Mouse (Mus musculus) erythroblast, adult 5-6 weeks (primary cell): Measurements from ENCODE around the gene Ell2. TPM values are rescaled to one million over a fixed set of nuclear protein-coding genes. Genes with fewer than 3 reads are reported as not detected.
A peak's percentile ranks its signal among the peaks of the same experiment; 100 is the strongest.

Source experiments
- ATAC-seq: replicated peaks from 2 replicates; pipeline ENCODE4 v1.8.0; 2016; ENCODE audit warnings: moderate number of reproducible peaks, mild to moderate bottlenecking, moderate TSS enrichment, inconsistent platforms; ENCODE audit not compliant: poor library complexity, low FRiP score, severe bottlenecking
- total RNA-seq, 2 experiments: library from RNA; stranded (forward) in 1 of 2; stranded (reverse) in 1 of 2; fragments of 150-400 nt in 1 of 2; fragments of 200-764, 138-1000 nt in 1 of 2; gene quantifications; 2 replicates each; pipeline versions ENCODE4 v1.2.3 to v1.2.4; 2015 to 2017; ENCODE audit warnings: low replicate concordance in 2 of 2

Ell2 gene
- total RNA-seq, 2 experiments from 2014 or later = 93.9 to 99.9 TPM

DNA sequence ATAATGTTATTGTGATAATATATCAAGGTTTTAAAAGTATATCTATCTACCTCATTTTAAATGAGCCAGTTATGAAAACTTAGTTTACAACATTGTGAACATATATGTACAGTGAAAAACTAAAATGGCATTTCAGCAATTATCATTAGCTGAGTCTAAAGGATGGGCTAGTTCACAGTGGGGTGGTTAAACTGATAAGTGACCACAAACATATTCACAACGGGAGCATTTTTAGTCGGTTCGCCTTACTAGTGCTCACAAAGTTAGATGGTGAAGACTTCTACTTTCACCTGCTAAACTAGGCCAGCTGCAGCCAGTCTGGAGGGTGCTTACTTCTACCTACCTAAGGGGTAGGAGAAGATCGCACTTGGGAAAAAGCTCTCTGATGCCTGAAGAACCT lies 56.2 kb downstream of the Ell2 start:
- ATAC-seq = no peak

DNA sequence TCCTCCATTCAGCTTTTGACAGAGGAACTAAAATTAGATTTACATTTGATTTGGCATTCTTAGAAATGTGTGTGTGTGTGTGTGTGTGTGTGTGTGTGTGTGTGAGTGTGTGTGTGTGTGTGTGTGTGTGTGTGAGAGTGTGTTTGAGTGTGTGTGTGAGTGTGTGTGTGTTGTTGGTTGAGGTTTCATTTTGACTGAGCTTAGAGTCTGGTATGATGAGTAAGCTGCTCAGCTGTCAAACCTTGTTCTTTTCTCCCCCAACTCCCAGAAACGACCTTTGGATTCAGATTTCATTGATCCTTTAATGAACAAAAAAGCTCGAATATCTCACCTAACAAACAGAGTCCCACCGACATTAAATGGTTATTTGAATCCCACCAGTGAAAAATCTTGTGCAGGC lies 56.7 kb downstream of the Ell2 start:
- no peak for ATAC-seq

GRCm38 (mm10) chr13:75765742-75766141 lies 59.2 kb downstream of the Ell2 start:
- ATAC-seq = no peak

DNA sequence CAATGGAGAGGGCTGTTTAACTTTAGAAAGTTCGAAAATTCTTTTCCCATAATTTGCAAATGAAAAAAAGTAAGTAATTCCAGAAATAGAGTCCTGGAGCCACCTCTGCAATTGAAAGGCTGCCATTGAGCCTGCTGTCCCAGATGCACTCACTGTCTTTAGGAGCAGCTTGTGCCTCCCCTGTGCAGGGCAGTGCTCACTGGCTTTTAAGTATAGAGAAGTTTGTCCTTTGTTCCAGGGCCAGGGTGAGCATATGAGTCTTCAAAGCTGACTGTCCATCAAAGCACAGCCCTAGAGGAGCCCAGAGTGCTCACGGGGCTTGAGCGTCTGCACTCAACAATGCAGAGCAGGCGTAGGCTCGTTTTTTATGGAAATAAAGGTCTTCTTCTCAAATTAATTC lies 59.7 kb downstream of the Ell2 start:
- no peak for ATAC-seq

GRCm38 (mm10) chr13:75766967-75767366 lies 60.4 kb downstream of the Ell2 start:
- no peak for ATAC-seq

DNA sequence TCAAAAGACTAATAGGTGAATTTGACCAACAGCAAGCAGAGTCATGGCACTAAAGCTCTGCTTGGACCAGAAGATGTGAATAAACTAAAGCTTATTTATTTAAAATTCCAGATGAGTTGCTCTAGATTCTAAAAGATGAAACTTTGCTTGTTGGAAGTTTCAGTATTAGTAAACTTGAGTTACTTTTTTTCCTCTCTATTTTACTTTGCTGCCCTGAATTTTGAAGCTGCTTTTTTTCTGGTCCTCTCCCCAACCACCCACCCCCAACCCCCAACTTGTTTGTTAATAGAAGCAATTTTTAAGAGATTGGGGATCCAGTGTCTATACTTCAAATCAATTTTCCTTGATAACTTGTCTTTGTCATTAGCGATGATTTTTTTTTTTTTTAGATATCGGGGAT lies 64.2 kb downstream of the Ell2 start:
- ATAC-seq = no peak

DNA sequence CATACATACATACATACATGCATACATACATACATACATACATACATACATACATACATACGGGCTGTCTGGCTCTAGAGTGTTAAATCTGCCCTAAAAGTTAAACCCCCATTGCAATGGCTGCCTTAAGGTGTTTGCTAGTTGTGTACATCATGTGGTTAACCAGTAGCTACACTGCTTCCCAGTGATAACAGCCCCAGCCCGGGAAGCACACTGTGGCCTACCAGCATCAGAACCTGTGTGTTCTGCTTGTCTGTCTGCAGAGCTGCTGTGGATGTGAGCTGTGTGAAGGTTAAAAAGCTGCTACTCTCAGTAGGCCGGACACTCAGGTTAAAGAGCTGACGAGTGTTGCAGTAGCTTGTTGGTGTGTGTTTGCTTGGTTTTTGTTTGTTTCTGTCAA lies 64.8 kb downstream of the Ell2 start:
- ATAC-seq = peak; percentile 55; the same call in 1 of the 2 replicates

GRCm38 (mm10) chr13:75771984-75772730 lies 65.6 kb downstream of the Ell2 start:
- ATAC-seq = no peak

DNA sequence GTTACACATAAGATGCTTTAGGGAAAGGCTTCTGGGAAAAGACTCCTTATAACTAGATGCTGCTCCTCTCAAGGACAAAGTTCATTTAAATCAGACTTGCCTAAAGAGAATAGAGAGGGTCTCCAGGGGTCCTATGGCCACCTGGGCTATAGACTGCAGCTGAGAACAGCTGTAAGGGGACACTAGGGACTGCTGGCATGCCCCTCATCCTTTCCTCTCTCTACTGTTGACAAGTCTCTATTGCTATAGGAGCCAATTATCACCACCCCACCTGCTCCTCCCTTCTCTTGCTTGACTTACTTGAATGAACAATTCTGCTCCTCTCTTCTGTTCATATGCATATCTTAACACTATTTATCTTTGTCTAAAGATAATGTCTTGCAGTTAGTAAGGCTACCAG lies 69.4 kb downstream of the Ell2 start:
- ATAC-seq = no peak

- ATAC-seq = no peak
Observed at GRCm38 (mm10) chr13:75776692-75777091, 70.1 kb downstream of the Ell2 start.

DNA sequence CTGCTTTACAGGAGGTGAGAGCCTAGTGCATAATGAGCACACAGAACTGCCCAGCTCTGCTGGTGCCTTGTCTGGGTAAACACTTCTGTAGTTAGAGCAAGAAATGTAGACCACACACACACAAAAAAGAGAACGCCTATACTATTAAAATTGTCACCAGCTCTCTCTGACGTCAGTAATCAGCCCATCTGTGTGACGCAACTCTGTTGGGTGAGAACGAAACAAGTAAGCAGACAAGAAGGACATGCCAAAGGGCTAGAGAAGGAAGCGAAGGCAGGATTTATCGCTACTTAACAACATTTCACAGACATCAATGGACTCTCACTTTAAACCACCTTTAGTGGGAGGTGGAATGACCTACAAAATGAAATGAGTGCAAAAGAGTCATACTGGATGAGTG lies 71.6 kb downstream of the Ell2 start:
- no peak for ATAC-seq

DNA sequence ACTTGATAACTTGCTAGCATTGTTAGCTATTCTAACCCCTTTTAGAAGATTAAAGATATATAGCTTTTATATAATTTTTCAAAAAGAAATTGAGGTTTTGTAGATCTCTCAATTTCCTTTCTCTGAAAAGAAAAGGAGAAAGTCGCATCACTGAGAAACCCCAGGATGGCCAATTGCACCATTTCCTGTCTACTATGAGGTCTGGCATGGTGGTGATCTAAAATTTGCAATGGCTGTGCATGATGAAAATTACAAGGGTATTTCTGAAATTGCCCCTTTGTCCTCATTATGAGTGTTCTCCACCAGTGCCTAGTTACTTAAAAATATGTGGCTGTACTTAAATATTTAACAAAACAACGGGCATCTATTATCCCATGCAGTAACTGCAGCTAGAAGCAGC lies 72.6 kb downstream of the Ell2 start:
- ATAC-seq = no peak

GRCm38 (mm10) chr13:75780096-75780495 lies 73.5 kb downstream of the Ell2 start:
- no peak for ATAC-seq

GRCm38 (mm10) chr13:75785726-75786125 lies 79.2 kb downstream of the Ell2 start:
- ATAC-seq = no peak

- ATAC-seq = no peak
Observed at GRCm38 (mm10) chr13:75786264-75786663, 79.7 kb downstream of the Ell2 start.

DNA sequence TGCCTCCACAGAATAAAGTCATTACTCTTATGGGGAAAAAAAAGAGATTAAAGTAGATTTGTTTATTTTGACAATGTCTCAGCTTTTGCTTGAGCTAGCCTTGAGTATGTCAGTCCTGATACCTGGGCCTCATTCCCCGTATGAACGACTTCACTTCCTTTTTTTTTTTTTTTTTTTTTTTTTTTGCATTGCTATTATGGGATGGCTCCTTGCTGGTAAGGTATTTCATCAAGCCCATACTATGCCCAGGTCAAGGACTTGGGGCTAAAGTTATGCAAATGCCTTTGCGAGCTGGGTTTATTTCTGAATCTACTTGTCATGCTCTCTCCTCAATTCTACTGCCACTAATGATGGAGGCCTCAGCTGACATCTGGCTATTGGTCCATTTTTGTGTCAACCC lies 80.8 kb downstream of the Ell2 start:
- ATAC-seq = no peak

- no peak for ATAC-seq
Observed at GRCm38 (mm10) chr13:75788178-75788577, 81.6 kb downstream of the Ell2 start.

GRCm38 (mm10) chr13:75789061-75789834 lies 82.7 kb downstream of the Ell2 start:
- ATAC-seq = no peak

DNA sequence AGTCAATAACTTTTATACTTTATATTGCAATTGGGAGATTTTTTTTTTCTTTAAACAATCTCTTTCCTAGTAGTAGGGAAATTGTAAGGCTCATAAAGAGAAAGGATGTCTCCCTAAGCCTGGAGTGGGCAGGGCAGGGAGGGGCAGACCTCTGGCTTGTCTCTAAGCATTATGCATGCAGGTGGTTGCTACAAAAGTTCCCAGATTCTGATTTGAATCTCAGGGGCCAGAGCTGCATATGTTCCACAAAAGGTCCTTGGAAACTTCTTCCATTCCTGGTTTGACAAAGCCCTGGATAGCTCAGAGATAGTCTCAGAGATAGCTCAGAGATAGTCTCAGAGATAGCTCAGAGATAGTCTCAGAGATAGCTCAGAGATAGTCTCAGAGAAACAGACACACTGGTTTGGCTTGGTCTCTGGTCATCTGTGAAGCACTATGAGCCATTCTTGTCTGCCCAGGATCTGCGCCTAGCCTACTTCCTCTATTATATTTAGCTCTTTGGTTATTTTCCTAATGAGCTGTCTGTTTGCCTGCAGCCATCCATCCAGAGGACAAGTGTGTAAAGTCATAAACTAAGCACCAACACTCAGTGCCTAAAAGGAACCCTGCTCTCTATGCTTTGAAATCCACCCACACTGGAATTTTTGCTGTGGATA lies 84.1 kb downstream of the Ell2 start:
- ATAC-seq = no peak

DNA sequence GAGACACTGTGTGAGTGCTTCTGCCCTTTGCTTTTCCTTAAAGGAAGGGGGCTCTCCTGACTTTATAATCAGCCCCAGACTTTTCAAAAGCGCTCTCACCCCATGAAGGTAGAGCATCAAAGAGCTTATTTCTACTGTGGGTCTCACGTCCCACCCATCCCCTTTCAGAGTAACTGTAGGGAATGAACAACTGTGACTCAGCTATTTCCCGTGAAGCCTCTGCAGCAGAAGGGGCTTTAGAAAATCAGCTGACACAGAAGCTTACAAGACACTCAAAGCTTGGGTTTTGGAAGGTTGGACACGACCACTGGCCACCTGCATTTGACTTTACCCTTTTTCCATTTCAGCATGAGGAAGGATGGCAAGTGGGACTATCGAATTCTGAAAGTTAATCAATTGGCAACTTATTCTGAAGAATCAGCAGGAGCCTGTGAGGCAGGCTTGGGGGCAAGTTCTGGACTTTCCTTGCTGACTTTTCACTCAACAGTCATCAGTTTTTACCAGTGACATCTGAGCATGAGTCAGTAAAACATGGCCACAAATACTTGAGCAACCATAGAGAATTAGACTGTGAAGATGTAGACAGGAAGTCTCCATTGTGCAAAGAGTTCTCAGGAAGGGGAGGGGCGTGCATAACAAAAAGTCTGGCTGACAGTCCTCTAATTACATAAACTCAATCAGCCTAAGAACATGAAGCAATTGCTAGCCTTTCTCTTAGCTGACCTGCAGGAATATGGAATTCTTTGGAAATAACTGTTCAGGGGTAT lies 87.5 kb downstream of the Ell2 start:
- no peak for ATAC-seq
